Mouse (Mus musculus) gastrocnemius, postnatal 4 days (tissue): Measurements from ENCODE around the gene Rnf44. TPM values are rescaled to one million over a fixed set of nuclear protein-coding genes. Genes with fewer than 3 reads are reported as not detected.
A peak's percentile ranks its signal among the peaks of the same experiment; 100 is the strongest.

ENCODE experiments used
- DNase-seq, 2 experiments: peaks; one replicate each; pipeline ENCODE4 v3.0.0; 2021 to 2022; ENCODE audit warnings: low spot score in 2 of 2, mixed read lengths in 2 of 2
- long read RNA-seq, 2 experiments: library from polyadenylated mRNA; stranded (forward); transcript quantifications; one replicate each; pipeline ENCODE4 v2.0.0; 2021
- total RNA-seq, 2 experiments: library from RNA; stranded (reverse); gene quantifications; 2 replicates each; pipeline ENCODE4 v1.2.3; 2021

The Rnf44 gene
- 10 to 100 TPM; 50.3 to 51.0 TPM for total RNA-seq
- long read RNA-seq, experiment 1, full-length matches to known transcripts, result 3 of 17 reads
- long read RNA-seq, experiment 1, partial matches to known transcripts, result 2 of 17 reads
- long read RNA-seq, experiment 1, other reads (novel, unspliced or antisense), result 12 of 17 reads
- long read RNA-seq, experiment 2, partial matches to known transcripts, result 6 of 18 reads
- long read RNA-seq, experiment 2, other reads (novel, unspliced or antisense), result 9 of 18 reads

- peak; percentile 98 to 99 for DNase-seq
These were observed at the start of gene Rnf44 for GRCm38 (mm10) chr13:54693558-54694347. TSS of gene Rnf44 (minus strand) at chr13:54693907.

- DNase-seq, result no peak
These were observed 44.5 kb upstream of the Rnf44 start for GRCm38 (mm10) chr13:54738213-54738601.

- DNase-seq, result no peak
These were observed 43.9 kb upstream of the Rnf44 start for GRCm38 (mm10) chr13:54737488-54738212.

GRCm38 (mm10) chr13:54736931-54737330, 43.2 kb upstream of the Rnf44 start:
- DNase-seq, result no peak

GRCm38 (mm10) chr13:54726131-54726530, 32.4 kb upstream of the Rnf44 start:
- DNase-seq, result no peak

- DNase-seq, result no peak
These were observed 29.4 kb upstream of the Rnf44 start for GRCm38 (mm10) chr13:54723143-54723542.

- DNase-seq, result peak in 1 of 2 experiments; percentile 29
These were observed 23.2 kb upstream of the Rnf44 start for GRCm38 (mm10) chr13:54716916-54717315.

GRCm38 (mm10) chr13:54714996-54715395, 21.3 kb upstream of the Rnf44 start:
- DNase-seq, result no peak

GRCm38 (mm10) chr13:54714393-54714792, 20.7 kb upstream of the Rnf44 start:
- no peak for DNase-seq

GRCm38 (mm10) chr13:54710866-54711265, 17.2 kb upstream of the Rnf44 start:
- no peak for DNase-seq

- no peak for DNase-seq
These were observed 11.2 kb upstream of the Rnf44 start for GRCm38 (mm10) chr13:54704890-54705289.

- no peak for DNase-seq
These were observed 8.8 kb upstream of the Rnf44 start for GRCm38 (mm10) chr13:54702507-54702906.

GRCm38 (mm10) chr13:54701243-54701642, 7.5 kb upstream of the Rnf44 start, which contains the start of gene Cdhr2:
TSS of gene Cdhr2 (plus strand) at chr13:54701461.
- DNase-seq, result no peak

GRCm38 (mm10) chr13:54695479-54696230, 1.9 kb upstream of the Rnf44 start:
- DNase-seq, result no peak

GRCm38 (mm10) chr13:54694348-54695060, 797 bp upstream of the Rnf44 start:
- DNase-seq, result peak in 1 of 2 experiments; percentile 87

- DNase-seq, result no peak
These were observed 773 bp downstream of the Rnf44 start for GRCm38 (mm10) chr13:54692711-54693557.

- no peak for DNase-seq
These were observed 2.0 kb downstream of the Rnf44 start for GRCm38 (mm10) chr13:54691737-54692136.

- DNase-seq, result no peak
These were observed 3.5 kb downstream of the Rnf44 start for GRCm38 (mm10) chr13:54690151-54690740.
